13 mouse cellular contexts compared by ENCODE assay signal in genomic region chr7:98354921-98355310, GRCm38 (mm10). TPM values are rescaled to one million over a fixed set of nuclear protein-coding genes. Genes with fewer than 3 reads are reported as not detected.
DNase-seq lines count a peak whose midpoint lies in the region; ATAC-seq and TF ChIP-seq lines count a peak whose summit lies in the region.
"Had no signal": no experiment of that assay in that cellular context is flagged by ENCODE, and none has a peak within 500 bp of the region (broad histone marks: within the 10 kb centered on the region; RNA-seq: fewer than 3 reads in every experiment).

No protein-coding gene starts in this region.

- H3K27ac ChIP-seq in neural tube, embryonic 12.5 days: no peak overlapping the region
- no peak overlapping the region for H3K27ac ChIP-seq in intestine, postnatal 0 days (ENCODE audit: low read depth, low read length)
- peak overlapping the region; percentile 92 for H3K27ac ChIP-seq in limb, embryonic 12.5 days
- H3K27ac ChIP-seq in stomach, postnatal 0 days (replicated peaks): no peak overlapping the region

- no peak overlapping the region for H3K4me3 ChIP-seq in neural tube, embryonic 12.5 days
- H3K4me3 ChIP-seq in intestine, postnatal 0 days (ENCODE audit: low read depth, low read length): no peak overlapping the region
- 0 out of 2 replicates have a peak overlapping the region, but pooled peaks have one; percentile 2 for H3K4me3 ChIP-seq in limb, embryonic 12.5 days (replicated peaks)
- no peak overlapping the region for H3K4me3 ChIP-seq in stomach, postnatal 0 days (ENCODE audit: low read depth, low read length)

- 39% methylated on average over 4 of the region's 4 CpGs for WGBS in neural tube, embryonic 12.5 days
- 28% methylated on average over 4 of the region's 4 CpGs for WGBS in intestine, postnatal 0 days
- WGBS in limb, embryonic 12.5 days: 29% methylated on average over 4 of the region's 4 CpGs
- 28% methylated on average over 4 of the region's 4 CpGs for WGBS in stomach, postnatal 0 days

- no peak for ATAC-seq in neural tube, embryonic 12.5 days (ENCODE audit: low FRiP score, low read depth)
- peak; percentile 71 for ATAC-seq in intestine, postnatal 0 days
- peak; percentile 5 for ATAC-seq in limb, embryonic 12.5 days (ENCODE audit: insufficient number of reproducible peaks, insufficient read depth, low FRiP score, low TSS enrichment, low read depth)
- no peak for ATAC-seq in stomach, postnatal 0 days (ENCODE audit: low FRiP score, low TSS enrichment)
- no peak for ATAC-seq in erythroblast, adult 5-6 weeks (replicated peaks; ENCODE audit: low FRiP score, poor library complexity, severe bottlenecking)

- H3K27me3 ChIP-seq in neural tube, embryonic 12.5 days (replicated peaks): no peaks in the 10 kb centered on the region
- no peaks in the 10 kb centered on the region for H3K27me3 ChIP-seq in intestine, postnatal 0 days (replicated peaks; ENCODE audit: control insufficient read depth, insufficient read depth, low read length)
- H3K27me3 ChIP-seq in limb, embryonic 12.5 days: no peaks in the 10 kb centered on the region
- H3K27me3 ChIP-seq in stomach, postnatal 0 days (ENCODE audit: control insufficient read depth, insufficient read depth, low read length): no peaks in the 10 kb centered on the region

- H3K4me2 ChIP-seq in neural tube, embryonic 12.5 days (replicated peaks): peak overlapping the region; percentile 16; the same call in 1 of the 2 replicates
- H3K4me2 ChIP-seq in intestine, postnatal 0 days (replicated peaks; ENCODE audit: low read depth): no peak overlapping the region
- peak overlapping the region; percentile 48 for H3K4me2 ChIP-seq in limb, embryonic 12.5 days
- H3K4me2 ChIP-seq in stomach, postnatal 0 days (replicated peaks; ENCODE audit: low read depth): no peak overlapping the region

- H3K36me3 ChIP-seq in neural tube, embryonic 12.5 days: peaks cover 29% of the 10 kb centered on the region
- H3K36me3 ChIP-seq in intestine, postnatal 0 days (ENCODE audit: control insufficient read depth, insufficient read depth): peaks cover 25% of the 10 kb centered on the region
- H3K36me3 ChIP-seq in limb, embryonic 12.5 days: peaks cover 34% of the 10 kb centered on the region
- peaks cover 19% of the 10 kb centered on the region for H3K36me3 ChIP-seq in stomach, postnatal 0 days (ENCODE audit: control insufficient read depth, insufficient read depth, low read length)
- H3K36me3 ChIP-seq: G1E had no signal

- no peaks in the 10 kb centered on the region for H3K9me3 ChIP-seq in neural tube, embryonic 12.5 days
- H3K9me3 ChIP-seq in intestine, postnatal 0 days (ENCODE audit: control insufficient read depth): no peaks in the 10 kb centered on the region
- no peaks in the 10 kb centered on the region for H3K9me3 ChIP-seq in limb, embryonic 12.5 days
- H3K9me3 ChIP-seq in stomach, postnatal 0 days (ENCODE audit: control insufficient read depth, low read length): no peaks in the 10 kb centered on the region
- H3K9me3 ChIP-seq: G1E had no signal

- DNase-seq in neural tube, embryonic 10.5 days (ENCODE audit: extremely low spot score, low spot score): no peak
- DNase-seq in stomach, postnatal 0 days (ENCODE audit: low spot score): no peak
- no peak for DNase-seq in spleen, postnatal 4 days (ENCODE audit: low spot score in 2 of 2)
- no peak for DNase-seq in urinary bladder, adult 18-20 months (ENCODE audit: low spot score in 2 of 2)
- DNase-seq: adrenal gland, postnatal 25 days; gastrocnemius, postnatal 10 days; lung, postnatal 4 days had no signal

- peaks cover 61% of the 10 kb centered on the region for H3K4me1 ChIP-seq in neural tube, embryonic 12.5 days
- H3K4me1 ChIP-seq in intestine, postnatal 0 days (replicated peaks; ENCODE audit: control insufficient read depth, insufficient read depth, low read length): peaks cover 9% of the 10 kb centered on the region; the same call in 1 of the 2 replicates
- H3K4me1 ChIP-seq in limb, embryonic 12.5 days (replicated peaks): peaks cover 79% of the 10 kb centered on the region
- H3K4me1 ChIP-seq in stomach, postnatal 0 days (replicated peaks; ENCODE audit: control insufficient read depth, insufficient read depth): peaks cover 21% of the 10 kb centered on the region

- TF ChIP-seq CTCF in intestine, postnatal 0 days (IDR thresholded peaks at IDR 0.05; ENCODE audit: low read depth): no peak
- peak; percentile 12; the same call in 1 of the 2 replicates for TF ChIP-seq CTCF in stomach, postnatal 0 days (IDR thresholded peaks at IDR 0.05; ENCODE audit: low read depth)

- TF ChIP-seq EP300 in stomach, postnatal 0 days (optimal IDR thresholded peaks at IDR 0.05): no peak

- no peak overlapping the region for H3K9ac ChIP-seq in neural tube, embryonic 12.5 days
- no peak overlapping the region; the same call in 1 of the 2 replicates for H3K9ac ChIP-seq in intestine, postnatal 0 days (ENCODE audit: low read depth, low read length)
- peak overlapping the region; percentile 46; the same call in 1 of the 2 replicates for H3K9ac ChIP-seq in limb, embryonic 12.5 days (replicated peaks)
- no peak overlapping the region for H3K9ac ChIP-seq in stomach, postnatal 0 days (ENCODE audit: low read length)

RNA-seq across cellular contexts. Expression of gene Tsku, which starts 6.2 kb away (rescaled TPM):
- polyA plus RNA-seq in neural tube, embryonic 12.5 days (2016; fragmentation: Nextera tagmentation; extraction: Ambion mirVana): 7.7 and 8.3 TPM in 2 replicates
- 3.2 and 3.6 TPM in 2 replicates for polyA plus RNA-seq in intestine, postnatal 0 days (2015; fragmentation: Nextera tagmentation; extraction: Ambion mirVana)
- 15.4 and 16.7 TPM in 2 replicates for polyA plus RNA-seq in limb, embryonic 12.5 days (2016; fragmentation: Nextera tagmentation; extraction: Ambion mirVana)
- 29.9 and 34.0 TPM in 2 replicates for polyA plus RNA-seq in stomach, postnatal 0 days (2015; fragmentation: Nextera tagmentation; extraction: Ambion mirVana)
- total RNA-seq in erythroblast, adult 5-6 weeks (2015; ENCODE audit: low replicate concordance): not detected in 2 replicates
- total RNA-seq in erythroblast, adult 5-6 weeks (2017; ENCODE audit: low replicate concordance): 1.1 TPM in 1 of 2 replicates, not detected in the other
- total RNA-seq: G1E; neutrophil, adult 5-6 weeks had no signal
- polyA plus RNA-seq: G1E had no signal

RNA-seq across cellular contexts. Expression of gene Acer3, which starts 33.9 kb away (rescaled TPM):
- 15.8 and 20.0 TPM in 2 replicates for polyA plus RNA-seq in neural tube, embryonic 12.5 days (2016; fragmentation: Nextera tagmentation; extraction: Ambion mirVana)
- 9.7 TPM in 2 replicates for polyA plus RNA-seq in intestine, postnatal 0 days (2015; fragmentation: Nextera tagmentation; extraction: Ambion mirVana)
- polyA plus RNA-seq in limb, embryonic 12.5 days (2016; fragmentation: Nextera tagmentation; extraction: Ambion mirVana): 25.4 and 27.5 TPM in 2 replicates
- polyA plus RNA-seq in stomach, postnatal 0 days (2015; fragmentation: Nextera tagmentation; extraction: Ambion mirVana): 37.7 and 39.3 TPM in 2 replicates
- total RNA-seq in erythroblast, adult 5-6 weeks (2015; ENCODE audit: low replicate concordance): 18.4 and 22.2 TPM in 2 replicates
- 17.0 and 27.6 TPM in 2 replicates for total RNA-seq in erythroblast, adult 5-6 weeks (2017; ENCODE audit: low replicate concordance)

Comparison
In these comparisons a context has a peak if more than half of its experiments do, and no peak if none do; other contexts are left out.
1. ATAC-seq: peak in intestine, postnatal 0 days (single experiment) and limb, embryonic 12.5 days (single experiment); none in neural tube, embryonic 12.5 days (single experiment), stomach, postnatal 0 days (single experiment) and erythroblast, adult 5-6 weeks (single experiment).
2. H3K4me2 ChIP-seq: peak in neural tube, embryonic 12.5 days (single experiment) and limb, embryonic 12.5 days (single experiment); none in intestine, postnatal 0 days (single experiment) and stomach, postnatal 0 days (single experiment).